In genomic region chr15:89374340-89374739, GRCm38 (mm10) we compare ENCODE assay signal across 9 mouse cellular contexts. TPM values are rescaled to one million over a fixed set of nuclear protein-coding genes. Genes with fewer than 3 reads are reported as not detected.
A peak's percentile ranks its signal among the peaks of the same experiment; 100 is the strongest.
DNase-seq lines count a peak whose midpoint lies in the region; ATAC-seq and TF ChIP-seq lines count a peak whose summit lies in the region.
"Had no signal": no experiment of that assay in that cellular context is flagged by ENCODE, and none has a peak within 500 bp of the region (broad histone marks: within the 10 kb centered on the region; RNA-seq: fewer than 3 reads in every experiment).

No protein-coding gene starts in this region.

- 48% methylated on average over 9 of the region's 9 CpGs for WGBS in lung, embryonic 15.5 days
- 51% methylated on average over 9 of the region's 9 CpGs for WGBS in limb, embryonic 10.5 days
- 48% methylated on average over 9 of the region's 9 CpGs for WGBS in neural tube, embryonic 15.5 days

- peak overlapping the region; percentile 64 for H3K4me3 ChIP-seq in lung, embryonic 15.5 days
- H3K4me3 ChIP-seq in embryonic fibroblast, embryonic 13.5 days (ENCODE audit: insufficient read depth, low read length) = peak overlapping the region; percentile 54
- H3K4me3 ChIP-seq in limb, embryonic 10.5 days = peak overlapping the region; percentile 66
- peak overlapping the region; percentile 80 for H3K4me3 ChIP-seq in neural tube, embryonic 15.5 days (replicated peaks)

- H3K27me3 ChIP-seq in lung, embryonic 15.5 days = peaks cover 37% of the 10 kb centered on the region
- H3K27me3 ChIP-seq in limb, embryonic 10.5 days (ENCODE audit: low read depth, poor library complexity, severe bottlenecking) = peaks cover 37% of the 10 kb centered on the region
- peaks cover 35% of the 10 kb centered on the region for H3K27me3 ChIP-seq in neural tube, embryonic 15.5 days (replicated peaks)

- H3K9ac ChIP-seq in lung, embryonic 15.5 days = peak overlapping the region; percentile 77
- peak overlapping the region; percentile 92 for H3K9ac ChIP-seq in neural tube, embryonic 15.5 days (replicated peaks)

- TF ChIP-seq POLR2A in embryonic fibroblast, embryonic 13.5 days (IDR thresholded peaks at IDR 0.05; ENCODE audit: low read depth, low read length) = no peak

- DNase-seq in lung, postnatal 25 days (ENCODE audit: low spot score) = no peak
- DNase-seq in limb, embryonic 10.5 days (ENCODE audit: low spot score) = no peak
- DNase-seq in cerebellum, postnatal 25 days = no peak
- no peak for DNase-seq in adrenal gland, postnatal 4 days (ENCODE audit: low spot score in 2 of 2)

- no peak for TF ChIP-seq CTCF in embryonic fibroblast, embryonic 13.5 days (IDR thresholded peaks at IDR 0.05; ENCODE audit: borderline replicate concordance, insufficient read depth, low read length)

- H3K27ac ChIP-seq in lung, embryonic 15.5 days = peak overlapping the region; percentile 93; the same call in 1 of the 2 replicates
- no peak overlapping the region for H3K27ac ChIP-seq in embryonic fibroblast, embryonic 13.5 days (ENCODE audit: insufficient read depth, low read length)
- H3K27ac ChIP-seq in limb, embryonic 10.5 days = peak overlapping the region; percentile 93
- H3K27ac ChIP-seq in neural tube, embryonic 15.5 days (replicated peaks) = peak overlapping the region; percentile 96

- no peak for ATAC-seq in lung, embryonic 15.5 days (ENCODE audit: borderline replicate concordance, extremely low read depth, low FRiP score, low TSS enrichment)
- ATAC-seq in neural tube, embryonic 15.5 days (ENCODE audit: low FRiP score) = no peak
- no peak for ATAC-seq in granulocyte monocyte progenitor cell, adult 5-6 weeks (replicated peaks; ENCODE audit: poor library complexity, severe bottlenecking)

- no peaks in the 10 kb centered on the region for H3K9me3 ChIP-seq in lung, embryonic 15.5 days
- H3K9me3 ChIP-seq in limb, embryonic 10.5 days (replicated peaks) = no peaks in the 10 kb centered on the region
- no peaks in the 10 kb centered on the region for H3K9me3 ChIP-seq in neural tube, embryonic 15.5 days (replicated peaks)

- peaks cover 34% of the 10 kb centered on the region for H3K36me3 ChIP-seq in lung, embryonic 15.5 days
- peaks cover 37% of the 10 kb centered on the region for H3K36me3 ChIP-seq in limb, embryonic 10.5 days
- H3K36me3 ChIP-seq in neural tube, embryonic 15.5 days = peaks cover 34% of the 10 kb centered on the region

- H3K4me1 ChIP-seq in lung, embryonic 15.5 days = peaks cover 25% of the 10 kb centered on the region
- H3K4me1 ChIP-seq in embryonic fibroblast, embryonic 13.5 days (ENCODE audit: control insufficient read depth, insufficient read depth, low read length) = no peaks in the 10 kb centered on the region; the same call in 1 of the 2 replicates
- H3K4me1 ChIP-seq in limb, embryonic 10.5 days = peaks cover 57% of the 10 kb centered on the region
- peaks cover 35% of the 10 kb centered on the region for H3K4me1 ChIP-seq in neural tube, embryonic 15.5 days

- H3K4me2 ChIP-seq in lung, embryonic 15.5 days = peak overlapping the region; percentile 84
- H3K4me2 ChIP-seq in neural tube, embryonic 15.5 days = peak overlapping the region; percentile 75

RNA-seq across cellular contexts. Expression of gene Sco2, which starts 0.7 kb away (rescaled TPM):
- polyA plus RNA-seq in lung, embryonic 15.5 days (2015; fragmentation: Nextera tagmentation; extraction: Ambion mirVana) = 5.6 and 5.9 TPM in 2 replicates
- 13.8 and 14.1 TPM in 2 replicates for polyA plus RNA-seq in embryonic fibroblast, embryonic 13.5 days (2011; ENCODE audit: insufficient read length, low read depth, missing spikeins)
- polyA plus RNA-seq in limb, embryonic 10.5 days (2016; fragmentation: Nextera tagmentation; extraction: Ambion mirVana) = 7.4 and 9.0 TPM in 2 replicates
- 15.6 and 17.9 TPM in 2 replicates for polyA plus RNA-seq in neural tube, embryonic 15.5 days (2015; fragmentation: Nextera tagmentation; extraction: Ambion mirVana)
- total RNA-seq in granulocyte monocyte progenitor cell, adult 5-6 weeks (2014; fragmentation: Nextera tagmentation) = 12.4 and 27.5 TPM in 2 replicates
- total RNA-seq in granulocyte monocyte progenitor cell, adult 5-6 weeks (2017) = 22.7 and 31.5 TPM in 2 replicates
- 10 to 100 TPM; 20.2 to 22.5 TPM for total RNA-seq in adrenal gland, postnatal 4 days (2021)

RNA-seq across cellular contexts. Expression of gene Tymp, which starts 2.5 kb away (rescaled TPM):
- 1.1 and 1.7 TPM in 2 replicates for polyA plus RNA-seq in lung, embryonic 15.5 days (2015; fragmentation: Nextera tagmentation; extraction: Ambion mirVana)
- polyA plus RNA-seq in embryonic fibroblast, embryonic 13.5 days (2011; ENCODE audit: insufficient read length, low read depth, missing spikeins) = not detected in 2 replicates
- 1.2 and 1.5 TPM in 2 replicates for polyA plus RNA-seq in limb, embryonic 10.5 days (2016; fragmentation: Nextera tagmentation; extraction: Ambion mirVana)
- polyA plus RNA-seq in neural tube, embryonic 15.5 days (2015; fragmentation: Nextera tagmentation; extraction: Ambion mirVana) = 2.1 and 2.6 TPM in 2 replicates
- total RNA-seq in granulocyte monocyte progenitor cell, adult 5-6 weeks (2014; fragmentation: Nextera tagmentation) = not detected in 2 replicates
- 0.43 and 1.1 TPM in 2 replicates for total RNA-seq in granulocyte monocyte progenitor cell, adult 5-6 weeks (2017)
- total RNA-seq in adrenal gland, postnatal 4 days (2021) = 1 to 10 TPM in 1 of 2 experiments, under 1 TPM in 1; 0.87 to 1.9 TPM

RNA-seq across cellular contexts. Expression of gene Odf3b, which starts 4.7 kb away (rescaled TPM):
- polyA plus RNA-seq in lung, embryonic 15.5 days (2015; fragmentation: Nextera tagmentation; extraction: Ambion mirVana) = 3.0 and 4.1 TPM in 2 replicates
- not detected in 2 replicates for polyA plus RNA-seq in embryonic fibroblast, embryonic 13.5 days (2011; ENCODE audit: insufficient read length, low read depth, missing spikeins)
- 0.39 and 0.53 TPM in 2 replicates for polyA plus RNA-seq in limb, embryonic 10.5 days (2016; fragmentation: Nextera tagmentation; extraction: Ambion mirVana)
- 2.4 and 2.9 TPM in 2 replicates for polyA plus RNA-seq in neural tube, embryonic 15.5 days (2015; fragmentation: Nextera tagmentation; extraction: Ambion mirVana)
- total RNA-seq in granulocyte monocyte progenitor cell, adult 5-6 weeks (2014; fragmentation: Nextera tagmentation) = 3.1 and 4.2 TPM in 2 replicates
- 0.46 TPM in 1 of 2 replicates, not detected in the other for total RNA-seq in granulocyte monocyte progenitor cell, adult 5-6 weeks (2017)
- total RNA-seq in adrenal gland, postnatal 4 days (2021) = 1 to 10 TPM in 1 of 2 experiments, under 1 TPM in 1; 0.34 to 1.5 TPM

RNA-seq across cellular contexts. Expression of gene Klhdc7b, which starts 10.4 kb away (rescaled TPM):
- polyA plus RNA-seq in lung, embryonic 15.5 days (2015; fragmentation: Nextera tagmentation; extraction: Ambion mirVana) = not detected in 2 replicates
- polyA plus RNA-seq in embryonic fibroblast, embryonic 13.5 days (2011; ENCODE audit: insufficient read length, low read depth, missing spikeins) = not detected in 2 replicates
- 0.08 TPM in 1 of 2 replicates, not detected in the other for polyA plus RNA-seq in limb, embryonic 10.5 days (2016; fragmentation: Nextera tagmentation; extraction: Ambion mirVana)
- polyA plus RNA-seq in neural tube, embryonic 15.5 days (2015; fragmentation: Nextera tagmentation; extraction: Ambion mirVana) = 0.05 and 0.06 TPM in 2 replicates
- not detected in 2 replicates for total RNA-seq in granulocyte monocyte progenitor cell, adult 5-6 weeks (2014; fragmentation: Nextera tagmentation)
- total RNA-seq in granulocyte monocyte progenitor cell, adult 5-6 weeks (2017) = 0.13 TPM in 1 of 2 replicates, not detected in the other
- total RNA-seq in adrenal gland, postnatal 4 days (2021) = not detected
- polyA plus RNA-seq: brain, embryonic 14.5 days had no signal

RNA-seq across cellular contexts. Expression of gene Ncaph2, which starts 18.8 kb away (rescaled TPM):
- polyA plus RNA-seq in lung, embryonic 15.5 days (2015; fragmentation: Nextera tagmentation; extraction: Ambion mirVana) = 160 and 168 TPM in 2 replicates
- 58.9 and 94.2 TPM in 2 replicates for polyA plus RNA-seq in embryonic fibroblast, embryonic 13.5 days (2011; ENCODE audit: insufficient read length, low read depth, missing spikeins)
- 197 and 200 TPM in 2 replicates for polyA plus RNA-seq in limb, embryonic 10.5 days (2016; fragmentation: Nextera tagmentation; extraction: Ambion mirVana)
- 105 and 111 TPM in 2 replicates for polyA plus RNA-seq in neural tube, embryonic 15.5 days (2015; fragmentation: Nextera tagmentation; extraction: Ambion mirVana)
- total RNA-seq in granulocyte monocyte progenitor cell, adult 5-6 weeks (2014; fragmentation: Nextera tagmentation) = 87.4 and 136 TPM in 2 replicates
- 92.2 and 118 TPM in 2 replicates for total RNA-seq in granulocyte monocyte progenitor cell, adult 5-6 weeks (2017)
- 100 to 1,000 TPM; 126 to 133 TPM for total RNA-seq in adrenal gland, postnatal 4 days (2021)
